Mouse (Mus musculus) gastrocnemius, adult 8-10 months (tissue): ENCODE data around the gene Rmdn2. TPM values are rescaled to one million over a fixed set of nuclear protein-coding genes. Genes with fewer than 3 reads are reported as not detected.
A peak's percentile ranks its signal among the peaks of the same experiment; 100 is the strongest.

Experiments
- DNase-seq, 2 experiments: peaks; one replicate each; pipeline ENCODE4 v3.0.0; 2022; ENCODE audit warnings: low spot score in 2 of 2
- total RNA-seq, 4 experiments: library from RNA; stranded (reverse); gene quantifications; 2 replicates each; pipeline ENCODE4 v1.2.4; 2022

Gene Rmdn2
- total RNA-seq, 4 experiments from 2014 or later, result 11.5 to 20.1 (median 13.2) TPM

DNA sequence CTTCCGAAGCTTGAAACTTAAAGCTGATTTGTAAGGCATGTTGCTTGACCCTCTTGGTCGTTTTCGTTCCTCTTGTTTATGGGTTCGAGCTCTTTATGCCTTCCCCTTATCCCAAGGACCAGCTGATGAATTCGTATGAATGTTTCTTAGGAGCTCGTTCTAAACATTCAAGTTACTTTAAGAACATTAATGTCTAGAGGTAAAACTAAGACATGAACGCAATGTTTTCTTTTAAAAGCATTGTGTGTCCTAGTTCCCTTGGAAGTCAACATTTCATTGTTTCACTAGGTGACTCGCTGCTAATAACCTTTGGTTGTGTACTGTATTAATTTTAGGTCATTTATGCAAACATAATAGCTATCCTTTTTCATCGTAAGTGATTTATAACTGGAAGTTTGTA lies 4.2 kb downstream of the Rmdn2 start:
- DNase-seq, result no peak

DNA sequence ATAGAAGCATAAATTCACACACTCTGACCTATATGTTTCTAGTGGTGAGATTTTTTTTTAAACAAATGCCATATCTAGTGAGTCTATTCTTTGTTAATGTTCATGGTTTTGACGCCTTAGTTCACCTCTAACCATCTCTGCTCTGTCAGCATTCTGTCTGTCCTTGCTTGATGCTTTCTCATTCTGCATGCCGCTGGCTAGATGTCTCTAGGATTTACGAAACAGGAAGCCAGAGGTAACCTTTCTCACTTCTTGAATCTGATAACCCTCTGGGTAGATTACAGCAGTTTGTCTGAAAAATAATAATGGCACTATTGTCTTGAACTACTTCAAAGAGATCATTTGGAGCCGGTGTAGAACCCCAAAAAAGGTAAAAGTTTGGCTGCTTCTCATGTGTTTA lies 5.0 kb downstream of the Rmdn2 start:
- no peak for DNase-seq

DNA sequence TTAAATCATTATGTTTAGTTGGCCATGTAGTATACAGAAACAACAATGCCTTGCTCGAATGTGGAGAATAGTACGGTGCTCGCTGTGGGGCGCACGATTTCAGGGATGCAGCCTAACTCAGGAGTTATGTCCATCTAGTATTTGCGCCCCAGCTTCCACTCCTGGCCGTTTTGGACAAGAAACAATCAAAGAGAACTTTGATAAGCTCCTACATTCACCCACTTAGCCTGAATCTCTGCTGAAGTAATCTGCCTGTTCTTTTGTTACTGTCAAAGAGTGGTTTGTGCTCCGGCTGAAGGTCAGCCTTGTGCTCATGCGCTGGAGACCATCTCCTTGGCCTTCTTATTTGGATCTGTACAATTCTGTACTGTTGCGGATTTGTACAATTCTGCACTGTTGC lies 6.8 kb downstream of the Rmdn2 start:
- no peak for DNase-seq

DNA sequence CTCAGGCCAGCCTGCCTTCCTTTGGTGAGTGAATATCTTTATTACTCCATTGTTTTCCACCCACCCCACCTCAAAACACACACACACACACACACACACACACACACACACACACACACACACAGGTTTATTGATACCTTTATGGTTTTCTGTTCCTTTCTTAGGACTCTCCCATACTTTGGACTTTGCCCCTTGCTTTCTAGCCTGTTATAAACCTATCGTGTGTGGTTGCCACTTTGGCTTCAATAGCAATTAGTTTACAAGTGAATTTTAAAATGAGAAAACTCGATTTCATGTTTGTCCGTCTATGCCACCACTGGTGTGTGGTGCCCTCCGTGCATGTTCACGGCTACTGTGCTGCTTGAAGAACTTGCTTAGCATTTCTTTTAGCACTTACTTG lies 7.3 kb downstream of the Rmdn2 start:
- no peak for DNase-seq

DNA sequence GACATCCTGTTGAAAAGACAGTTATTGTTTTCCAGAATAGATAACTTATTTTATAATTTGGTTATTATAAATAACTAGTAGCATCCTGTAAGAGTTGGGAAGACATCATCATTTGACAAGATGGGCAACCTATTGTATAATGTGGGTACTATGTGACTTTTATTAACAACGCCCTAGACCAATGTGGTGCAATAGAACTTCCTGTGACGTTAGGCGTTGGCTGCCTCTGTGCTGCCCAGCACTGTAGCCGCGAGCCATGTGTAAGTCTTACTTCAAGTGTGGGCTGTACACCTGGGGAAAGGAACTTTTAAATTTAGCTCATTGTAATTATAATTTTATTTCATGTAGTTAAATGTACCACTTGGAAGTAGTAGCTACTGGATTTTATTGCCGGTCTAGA lies 10.4 kb downstream of the Rmdn2 start:
- no peak for DNase-seq

DNA sequence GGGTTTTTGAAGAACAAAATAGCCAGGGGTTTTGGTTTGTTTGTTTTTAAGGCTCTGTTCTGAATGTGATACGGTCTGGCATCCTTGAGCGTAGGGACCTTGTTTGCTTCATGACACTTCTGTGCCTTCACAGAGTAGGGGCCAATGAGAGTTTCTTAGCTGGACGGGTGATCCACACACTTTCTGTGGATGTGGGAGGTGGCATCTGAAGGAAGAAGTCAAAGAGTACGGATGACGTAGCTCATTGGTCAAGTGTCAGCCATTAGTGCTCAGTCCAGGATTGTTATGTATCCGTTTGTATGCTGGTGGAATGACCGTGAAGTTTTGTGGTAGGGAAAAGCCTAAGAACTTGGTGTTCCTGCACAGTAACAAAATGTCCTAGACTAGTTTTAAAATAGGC lies 10.9 kb downstream of the Rmdn2 start:
- no peak for DNase-seq

DNA sequence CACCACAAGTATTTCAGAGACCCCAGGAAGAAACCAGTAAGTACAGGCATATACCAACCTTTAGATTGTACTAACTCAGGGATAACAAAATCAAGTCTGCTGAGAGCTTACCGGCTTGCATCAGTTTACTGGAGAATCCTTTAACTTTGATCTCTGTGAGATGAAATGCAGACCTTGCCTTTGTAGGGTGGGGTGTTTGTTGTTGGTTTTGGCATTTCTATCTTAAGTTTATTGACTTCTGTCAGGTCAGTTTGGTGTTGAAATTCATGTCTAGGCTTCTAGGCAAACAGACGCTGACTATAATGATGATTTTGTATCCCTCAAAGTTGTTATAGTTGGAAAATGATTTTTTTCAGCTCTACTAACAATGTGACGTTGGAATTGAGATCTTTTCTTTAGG lies 12.2 kb downstream of the Rmdn2 start:
- no peak for DNase-seq

DNA sequence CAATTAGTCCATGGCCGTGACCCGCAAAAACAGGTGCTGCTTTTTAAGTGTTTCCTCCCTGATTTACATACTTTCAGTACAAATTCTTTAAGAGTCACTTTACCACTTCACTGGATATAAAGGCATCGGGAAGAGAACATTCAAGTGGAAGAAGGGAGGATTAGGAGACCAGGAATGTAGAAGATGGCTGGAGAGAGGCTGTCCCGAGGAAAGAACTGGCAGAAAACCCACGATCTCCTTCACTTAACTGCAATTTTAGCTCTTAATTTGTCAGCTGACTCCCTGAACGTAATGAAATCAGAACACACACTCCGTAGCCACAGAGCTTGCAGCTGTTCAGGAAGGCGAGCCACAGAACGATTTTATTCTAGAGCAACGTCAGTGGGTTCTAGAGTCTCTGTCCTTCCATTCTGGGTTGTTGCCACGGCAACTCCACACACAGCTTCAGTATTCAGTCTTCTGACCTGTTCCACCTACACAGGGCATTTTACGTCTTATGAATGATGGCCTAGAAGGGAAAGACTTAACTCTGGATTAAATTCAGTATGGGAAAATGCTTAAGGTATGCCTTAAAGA lies 14.7 kb downstream of the Rmdn2 start:
- no peak for DNase-seq

DNA sequence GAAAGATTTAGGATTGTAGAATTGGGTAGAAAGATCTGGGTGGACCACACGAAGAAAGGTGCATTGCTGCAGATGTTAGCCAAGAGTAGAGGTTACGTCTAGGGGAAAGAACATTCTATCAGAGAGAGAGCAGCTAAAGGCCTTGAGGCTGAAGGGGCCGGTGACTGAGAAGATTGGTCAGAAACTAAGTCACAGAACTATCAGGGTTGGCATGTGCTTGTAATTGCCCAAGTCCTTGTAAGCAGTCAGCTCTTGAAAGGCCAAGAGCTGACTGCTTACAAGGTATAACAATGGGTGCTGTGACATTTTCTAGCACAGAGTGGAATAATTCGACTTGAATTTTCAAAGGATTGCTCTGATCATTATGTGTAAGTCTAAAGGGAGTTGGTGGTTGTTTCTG lies 38.2 kb downstream of the Rmdn2 start:
- no peak for DNase-seq

DNA sequence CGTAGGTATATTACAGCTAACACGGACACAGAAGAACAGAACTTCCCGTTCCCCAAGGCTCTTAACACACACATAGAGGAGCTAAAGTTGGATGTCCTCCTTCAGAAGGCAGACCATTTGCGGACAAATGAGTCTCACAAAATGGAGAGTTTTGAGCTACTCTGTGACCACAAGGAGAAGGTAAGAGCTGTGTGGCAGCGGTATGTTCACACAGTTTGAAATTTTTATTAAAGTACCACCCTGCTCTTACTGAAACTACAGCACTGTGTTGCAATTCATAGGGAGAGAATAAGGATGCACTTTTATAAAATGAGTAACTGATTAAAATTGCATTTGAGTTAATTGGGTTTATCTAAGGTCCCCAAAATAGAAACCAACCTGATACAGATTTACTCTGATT lies 38.6 kb downstream of the Rmdn2 start:
- no peak for DNase-seq

DNA sequence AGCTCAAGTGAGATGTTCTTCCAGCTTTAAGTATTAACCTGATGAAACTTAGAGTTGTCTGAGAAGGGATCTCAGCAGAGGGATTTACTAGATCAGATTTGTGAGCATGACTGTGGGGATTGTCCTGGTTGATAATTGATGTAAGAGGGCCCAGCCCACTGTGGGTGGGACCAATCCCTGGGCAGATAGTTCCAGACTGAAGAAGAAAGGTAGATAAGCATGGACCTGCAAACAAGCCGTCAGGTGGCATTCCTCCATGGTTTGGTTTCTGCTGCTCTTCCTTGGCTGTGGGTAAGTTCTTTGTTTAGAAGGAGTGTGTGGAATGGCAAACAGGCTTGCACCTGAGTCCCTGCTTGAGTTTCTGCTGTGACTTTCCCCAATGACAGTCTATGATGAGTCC lies 41.5 kb downstream of the Rmdn2 start:
- no peak for DNase-seq

DNA sequence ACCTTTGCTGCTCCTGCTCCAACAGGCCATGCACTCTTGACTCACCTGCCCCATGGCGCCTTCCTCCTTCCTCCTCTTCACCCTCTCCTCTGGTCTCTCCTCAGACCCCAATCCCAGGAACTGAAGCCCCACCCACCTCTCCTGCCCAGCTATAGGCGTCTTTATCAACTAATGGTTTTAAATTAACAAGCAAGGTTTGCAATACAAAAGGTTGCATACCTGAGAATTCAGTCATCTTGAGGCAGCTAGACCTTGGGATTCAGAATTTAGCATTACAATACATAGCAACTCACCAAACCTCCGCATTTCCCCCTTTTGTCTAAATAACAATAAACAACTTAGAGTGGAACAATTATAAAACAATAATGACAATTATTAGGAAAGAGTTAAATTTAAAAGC lies 42.5 kb downstream of the Rmdn2 start:
- DNase-seq, result no peak

DNA sequence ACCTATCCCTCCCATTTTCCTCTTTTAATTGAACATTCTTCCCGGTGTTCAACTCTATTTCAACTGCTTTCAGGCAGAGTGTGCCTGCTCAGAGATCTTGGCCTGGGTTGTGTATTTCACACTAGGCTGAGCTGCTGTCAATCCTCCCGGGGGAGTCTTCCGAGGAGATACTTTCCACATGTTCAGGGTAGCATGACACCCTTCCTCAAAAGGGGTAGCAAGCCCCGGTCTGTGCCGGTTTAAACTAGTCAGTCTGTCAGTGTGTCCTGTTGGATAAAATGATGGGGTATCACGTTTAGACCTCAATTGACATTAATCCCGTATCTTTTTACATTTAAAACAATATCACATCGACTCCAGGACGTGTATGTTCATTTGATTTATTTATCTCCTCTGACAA lies 46.1 kb downstream of the Rmdn2 start:
- no peak for DNase-seq

DNA sequence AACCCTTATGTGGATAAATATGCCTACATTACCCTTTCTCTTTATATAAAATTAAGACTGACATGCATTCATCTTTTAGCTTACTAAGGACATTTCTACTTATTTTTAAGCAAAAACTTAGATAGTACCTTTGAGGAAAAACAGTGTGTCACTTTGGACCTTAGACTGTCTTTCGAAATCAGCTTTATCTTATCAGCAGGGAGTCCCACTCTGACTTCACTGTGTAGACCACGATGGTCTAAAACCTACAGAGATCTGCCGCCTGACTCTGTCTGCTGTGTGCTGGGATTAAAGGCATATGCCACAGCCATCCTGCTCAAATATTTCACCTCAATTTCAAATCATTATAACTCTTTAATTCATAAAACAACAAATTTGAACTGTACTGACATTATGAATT lies 46.8 kb downstream of the Rmdn2 start:
- no peak for DNase-seq

DNA sequence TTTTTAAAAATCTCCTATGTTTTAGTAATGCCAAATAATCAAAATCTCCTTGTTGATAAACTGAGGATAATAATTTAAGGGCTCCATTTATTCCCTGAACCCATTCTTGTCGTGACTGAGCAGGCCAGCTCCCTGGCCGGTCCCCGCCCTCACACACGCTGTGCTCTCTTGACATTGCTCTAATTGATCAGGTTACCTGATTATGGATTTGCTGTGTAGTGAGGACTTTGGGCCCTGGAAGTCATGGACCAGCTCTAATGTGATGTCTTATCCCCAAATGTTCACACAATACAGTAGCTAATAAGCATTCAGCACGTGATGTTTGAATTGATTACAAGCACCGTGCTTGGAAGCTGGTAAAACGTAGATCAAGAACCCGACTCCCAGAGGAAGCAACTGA lies 47.2 kb downstream of the Rmdn2 start:
- no peak for DNase-seq

DNA sequence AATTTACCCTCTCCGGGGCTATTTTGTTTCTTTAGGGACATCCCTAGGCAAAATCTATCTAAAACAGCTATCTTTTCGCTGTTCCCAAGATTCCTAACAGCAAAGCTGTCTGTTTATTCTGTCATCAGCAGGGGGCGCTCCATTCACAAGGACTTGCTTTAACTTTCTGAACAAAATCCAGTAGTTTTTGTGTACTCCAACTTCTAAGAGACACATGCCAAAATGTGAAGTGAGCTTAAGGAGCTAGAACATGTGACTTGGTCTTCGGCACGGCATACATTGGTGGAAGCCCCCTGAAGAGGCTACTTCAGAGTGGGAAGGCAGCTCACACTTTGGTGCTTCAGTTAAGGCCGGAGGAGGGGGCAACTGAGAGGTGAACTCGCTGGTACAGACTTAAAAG lies 49.7 kb downstream of the Rmdn2 start:
- peak; percentile 6 to 23 for DNase-seq

DNA sequence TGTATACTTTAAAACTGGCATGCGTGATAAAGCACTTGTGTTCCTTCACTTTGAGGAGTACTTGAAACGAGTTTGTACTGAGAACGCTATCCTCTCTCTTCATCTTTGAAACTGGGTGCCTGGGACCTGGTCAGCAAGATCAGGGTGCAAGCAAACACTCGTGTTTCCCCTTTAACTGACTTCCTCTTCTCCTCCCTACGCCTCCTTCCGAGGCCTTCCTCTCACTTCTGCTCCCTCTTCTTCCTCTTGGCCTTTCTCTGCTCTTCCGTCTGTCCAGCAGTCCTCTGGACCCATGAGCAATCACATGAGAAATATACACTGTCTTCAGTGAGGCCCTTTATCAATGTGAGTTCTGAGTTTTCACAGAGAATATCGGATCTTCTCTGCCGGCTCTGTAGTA lies 50.2 kb downstream of the Rmdn2 start:
- DNase-seq, result no peak

DNA sequence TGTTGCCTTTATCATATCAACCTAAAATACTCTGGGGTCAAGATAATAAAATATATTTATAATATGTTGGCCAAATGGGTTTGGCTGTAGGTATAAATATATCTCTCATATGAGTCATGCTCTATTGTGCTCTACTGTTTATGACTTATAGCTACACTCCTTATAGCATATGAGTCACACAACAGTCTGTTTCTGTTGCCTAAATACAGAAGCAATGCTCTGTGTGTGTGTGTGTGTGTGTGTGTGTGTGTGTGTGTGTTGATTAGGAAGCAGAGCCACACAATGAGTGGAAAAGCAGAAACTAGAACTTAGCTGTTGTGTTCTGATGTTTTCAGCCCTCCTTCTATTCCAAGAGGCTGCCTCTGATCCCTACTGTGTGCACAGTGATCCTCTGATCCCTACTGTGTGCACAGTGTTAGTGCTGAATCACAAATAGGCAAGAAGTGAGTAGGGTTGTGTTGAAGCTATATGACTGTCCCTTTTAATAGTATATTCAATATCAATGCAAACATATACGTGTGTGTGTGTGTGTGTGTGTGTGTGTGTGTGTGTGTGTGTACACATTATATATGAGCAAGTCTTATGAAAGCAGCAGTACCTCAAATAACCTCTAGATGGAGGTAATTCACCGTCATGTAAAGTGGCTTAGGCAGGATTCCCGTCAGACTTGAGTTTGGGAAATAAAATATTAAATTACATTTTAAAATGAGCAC lies 51.9 kb downstream of the Rmdn2 start:
- DNase-seq, result no peak

DNA sequence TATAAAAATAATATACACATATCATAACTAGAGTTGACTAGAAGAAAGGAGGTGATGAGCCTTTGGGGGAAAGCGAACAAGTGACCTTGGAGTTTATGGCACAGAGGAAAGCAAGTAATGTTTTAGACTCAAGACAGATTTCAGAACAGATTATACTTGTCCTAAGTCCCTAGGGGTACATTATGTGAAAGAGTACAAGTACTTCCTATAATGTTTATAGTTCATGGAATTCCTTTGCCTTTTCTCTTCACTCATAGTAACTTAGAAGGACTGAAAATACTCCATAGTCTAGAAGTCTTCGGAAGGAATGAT lies 52.4 kb downstream of the Rmdn2 start:
- no peak for DNase-seq

DNA sequence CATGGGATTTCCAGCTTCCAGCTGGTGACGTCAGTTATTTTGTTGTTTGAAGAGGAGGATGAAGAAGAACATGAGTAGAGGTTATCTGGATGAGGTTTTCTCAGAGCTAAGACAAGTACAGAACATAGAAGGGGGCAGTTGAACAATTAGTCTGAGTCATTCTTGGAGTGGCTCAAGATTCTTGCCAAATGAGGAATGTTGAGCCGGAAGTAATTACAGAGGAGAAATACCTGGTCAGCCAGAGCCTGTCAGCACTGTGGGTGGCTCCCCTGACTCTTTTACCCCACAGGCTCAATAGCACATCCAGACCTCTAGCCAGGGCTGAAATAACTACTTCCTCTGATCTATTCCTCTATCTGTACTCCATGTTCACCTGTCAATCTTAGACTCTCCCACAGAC lies 59.2 kb downstream of the Rmdn2 start:
- no peak for DNase-seq

DNA sequence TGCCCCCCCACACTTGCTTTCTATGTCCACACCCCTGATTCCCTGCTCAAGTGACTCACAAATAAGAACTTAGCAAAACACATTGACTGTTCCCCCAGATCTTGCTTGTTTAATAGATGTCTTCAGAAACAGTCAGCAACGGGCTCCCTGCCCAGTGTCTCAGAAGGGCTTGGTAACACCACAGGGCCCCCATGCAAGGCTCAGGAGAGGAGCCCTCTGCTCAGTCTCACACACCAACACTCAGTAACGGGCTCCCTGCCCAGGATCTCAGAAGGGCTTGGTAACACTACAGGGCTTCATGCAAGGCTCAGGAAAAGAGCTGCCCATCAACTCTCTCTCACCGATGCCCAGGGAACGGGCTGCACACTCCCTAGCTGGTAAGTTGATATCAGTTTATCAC lies 83.4 kb downstream of the Rmdn2 start:
- DNase-seq, result no peak

DNA sequence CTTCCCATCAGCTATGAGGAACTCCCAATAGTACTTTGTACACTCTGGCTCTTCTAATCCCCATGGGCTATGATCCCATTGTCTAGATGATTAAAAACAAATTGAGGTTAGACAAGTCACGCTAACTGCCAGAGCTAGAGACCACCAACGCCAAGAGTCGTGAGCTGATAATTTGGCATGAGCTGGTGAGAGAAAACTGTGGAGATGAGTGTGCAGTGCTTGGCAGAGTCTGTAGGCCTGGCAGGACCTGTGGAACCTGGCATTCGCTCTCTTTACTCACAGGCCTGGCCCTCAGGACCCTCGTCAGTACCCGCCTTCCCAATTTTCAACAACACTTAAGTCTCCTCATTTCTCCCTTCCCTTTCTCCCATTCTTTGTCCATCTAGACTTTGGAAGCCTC lies 83.9 kb downstream of the Rmdn2 start:
- DNase-seq, result no peak

DNA sequence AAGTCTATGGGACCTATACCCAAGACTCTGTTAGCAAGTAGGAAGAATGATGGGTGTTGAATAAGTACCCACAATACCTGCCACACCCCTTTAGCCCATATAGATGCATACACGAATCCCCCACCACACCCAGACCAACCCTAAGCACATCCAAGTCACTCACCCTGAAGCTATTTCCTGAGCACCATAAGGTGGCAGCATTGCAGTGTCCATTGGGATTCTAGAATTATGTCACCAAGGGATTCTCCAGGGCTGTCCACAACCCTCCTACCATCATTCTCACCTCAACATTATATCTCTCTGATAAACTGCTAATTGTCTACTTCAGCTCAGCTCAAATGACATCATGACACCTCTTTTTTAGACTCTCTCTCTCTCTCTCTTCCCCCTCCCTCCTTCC lies 87.5 kb downstream of the Rmdn2 start:
- DNase-seq, result no peak

DNA sequence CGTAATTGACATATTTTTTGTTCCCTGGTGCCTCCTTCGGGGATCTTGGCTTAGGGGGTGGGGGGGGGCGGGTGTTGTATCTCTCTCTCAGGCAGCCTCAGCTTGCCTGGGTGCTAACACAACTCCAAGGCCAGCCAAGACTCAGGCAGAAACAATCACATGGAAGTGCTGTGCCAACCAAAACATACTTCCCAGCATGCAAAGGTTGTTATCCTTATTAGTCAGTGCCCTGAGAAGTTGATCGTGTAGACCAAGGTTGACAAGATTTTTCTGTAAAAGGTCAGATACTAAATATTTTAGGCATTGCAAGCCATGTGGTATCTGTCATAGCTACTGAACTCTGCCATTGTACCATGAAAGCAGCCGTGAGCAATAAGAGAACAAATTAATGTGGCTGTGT lies 89.2 kb downstream of the Rmdn2 start:
- DNase-seq, result no peak
